Mouse (Mus musculus) cerebral cortex, adult 2 months (tissue): ENCODE measurements around the gene Serpinb9d.

Experiments used
- WGBS: fragments of 180-500 bp; shearing (Covaris S2); methylation state at CpG from one replicate; pipeline ENCODE4 v1.1.7; 2018; 5-methylcytosine and 5-hydroxymethylcytosine counted together

Serpinb9d gene

DNA sequence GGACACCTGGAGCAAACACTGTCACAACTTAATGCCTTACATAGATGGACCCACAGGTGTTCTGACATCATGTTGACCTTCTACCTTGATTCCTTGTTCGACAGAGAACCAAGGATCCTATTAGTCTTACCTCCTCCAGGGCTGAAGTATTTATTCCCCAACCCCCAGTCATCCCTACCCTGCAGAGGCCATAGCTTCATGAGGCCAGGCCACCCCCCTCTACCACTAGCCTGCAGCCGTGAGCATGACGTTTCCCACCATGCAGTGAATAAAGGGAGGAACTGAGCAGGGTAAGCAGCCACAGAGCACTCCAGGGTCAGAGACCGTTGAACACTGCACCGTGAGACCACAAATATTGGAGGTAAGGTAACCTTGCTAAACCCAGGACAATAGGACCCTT is at the start of gene Serpinb9d:
Serpinb9d (plus strand) TSS at position 301 of the 400 bp plus-strand sequence.
- WGBS: 83% methylated on average over 5 of the region's 5 CpGs

DNA sequence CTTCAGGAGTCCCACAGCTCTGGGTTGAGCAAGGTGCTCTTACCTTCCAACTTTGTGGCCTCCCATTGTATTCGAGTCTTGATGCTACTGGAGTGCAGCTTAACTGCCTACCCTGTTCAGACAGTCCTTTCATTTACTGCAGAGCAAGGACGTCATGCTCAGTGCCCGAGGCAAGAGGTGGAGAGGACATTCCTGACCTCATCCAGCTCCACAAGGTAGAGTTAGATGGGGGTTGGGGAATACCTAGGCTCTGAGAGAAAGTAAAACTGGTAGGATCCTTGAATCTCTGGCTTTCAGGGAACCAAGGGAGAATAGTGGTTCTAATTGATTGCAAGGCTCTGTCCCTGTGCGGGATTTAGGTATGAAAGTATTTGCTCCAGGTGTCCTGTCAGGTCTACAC is 33.1 kb upstream of the Serpinb9d start, which contains the start of gene Serpinb9c:
Serpinb9c (minus strand) TSS at position 101 of the 400 bp plus-strand sequence.
- 77% methylated on average over 4 of the region's 4 CpGs for WGBS

DNA sequence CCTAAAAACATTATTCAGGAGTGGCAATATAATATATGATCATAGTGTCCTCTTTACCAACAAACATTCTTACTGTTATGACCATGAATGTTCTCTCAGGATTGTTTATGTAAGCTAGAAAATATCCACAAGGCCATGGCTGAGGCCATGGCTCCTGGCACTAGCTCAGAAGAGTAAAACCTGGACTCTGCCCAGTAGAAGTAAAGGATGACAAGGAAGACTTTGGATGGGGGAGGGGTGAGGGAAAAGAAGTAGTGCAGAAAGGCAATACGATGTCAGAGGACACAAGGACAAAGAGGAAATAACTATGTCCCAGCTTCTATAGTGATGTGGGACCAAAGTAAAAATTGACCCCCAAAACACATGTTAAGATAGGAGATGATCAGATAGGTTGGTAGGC is 2.3 kb upstream of the Serpinb9d start:
- 90% methylated on average over 1 of the region's 1 CpGs for WGBS

DNA sequence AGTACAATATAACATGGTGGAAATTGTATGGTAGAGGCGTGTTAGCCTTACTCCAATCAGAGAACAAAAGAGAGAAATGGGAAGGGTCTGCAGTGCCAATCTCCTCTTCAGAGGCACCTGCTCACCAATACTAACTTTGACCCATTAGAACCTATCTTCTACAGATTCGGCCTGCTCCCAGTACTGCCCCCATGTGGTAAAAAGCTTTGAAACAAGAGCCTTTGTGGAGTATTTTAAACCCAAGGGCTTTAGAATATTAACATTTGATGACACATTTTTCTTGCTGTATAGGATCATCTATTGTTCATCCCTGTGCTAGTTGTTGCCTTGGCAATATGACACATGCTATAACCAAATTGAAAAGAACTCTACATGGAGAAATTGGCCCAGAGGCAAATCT is 7.0 kb downstream of the Serpinb9d start:
- 64% methylated on average over 2 of the region's 2 CpGs for WGBS

DNA sequence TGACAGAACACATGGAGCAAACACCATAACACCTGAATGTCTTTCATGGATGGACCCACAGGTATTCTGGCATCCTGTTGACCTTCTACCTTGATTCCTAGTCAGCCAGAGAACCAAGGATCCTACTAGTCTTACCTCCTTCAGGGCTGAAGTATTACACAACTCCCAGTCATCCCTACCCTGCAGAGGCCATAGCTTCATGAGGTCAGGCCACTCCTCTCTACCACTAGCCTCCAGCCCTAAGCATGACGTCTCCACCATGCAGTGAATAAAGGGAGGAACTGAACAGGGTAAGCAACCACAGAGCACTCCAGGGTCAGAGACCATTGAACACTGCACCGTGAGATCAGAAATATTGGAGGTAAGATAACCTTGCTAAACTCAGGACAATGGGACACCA is 56.6 kb downstream of the Serpinb9d start, which contains the start of gene Serpinb9e:
Serpinb9e (plus strand) TSS at position 301 of the 400 bp plus-strand sequence.
- 93% methylated on average over 2 of the region's 2 CpGs for WGBS
